Mouse (Mus musculus) adrenal gland, postnatal 14 days (tissue): Measurements from ENCODE around the gene Olfr1252. TPM values are rescaled to one million over a fixed set of nuclear protein-coding genes. Genes with fewer than 3 reads are reported as not detected.

ENCODE experiments used
- DNase-seq: peaks from one replicate; pipeline ENCODE4 v3.0.0; 2021; ENCODE audit warnings: mixed read lengths
- long read RNA-seq, 2 experiments: library from polyadenylated mRNA; stranded (forward); transcript quantifications; one replicate each; pipeline ENCODE4 v2.0.0; 2021
- total RNA-seq: library from RNA; stranded (reverse); gene quantifications from 2 replicates; pipeline ENCODE4 v1.2.3, GENCODE M21; 2021

The Olfr1252 gene
- total RNA-seq = not detected in 2 replicates
- long read RNA-seq, experiment 1 = 0 reads
- long read RNA-seq, experiment 2 = 0 reads

GRCm38 (mm10) chr2:89724912-89725311 lies at the start of gene Olfr1252:
Olfr1252 (minus strand) TSS chr2:89725012.
- DNase-seq = no peak

- DNase-seq = no peak
Observed at GRCm38 (mm10) chr2:89756990-89757389, 32.2 kb upstream of the Olfr1252 start, which contains the start of gene Olfr1253. Olfr1253 (minus strand) TSS chr2:89757090.

- DNase-seq = no peak
Observed at GRCm38 (mm10) chr2:89691980-89692379, 32.8 kb downstream of the Olfr1252 start.

GRCm38 (mm10) chr2:89671836-89672235 lies 53.0 kb downstream of the Olfr1252 start, which contains the start of gene Olfr1251:
Olfr1251 (minus strand) TSS chr2:89671936.
- DNase-seq = no peak

Other genes starting within 250 kb of the Olfr1252 start
- not detected in 2 replicates for gene Olfr1241, start 237.9 kb downstream of the Olfr1252 start, total RNA-seq
- gene Olfr1242, start 226.7 kb downstream of the Olfr1252 start, total RNA-seq = not detected in 2 replicates
- not detected in 2 replicates for gene Olfr1243, start 193.5 kb downstream of the Olfr1252 start, total RNA-seq
- gene Olfr1245, start 146.6 kb downstream of the Olfr1252 start, total RNA-seq = not detected in 2 replicates
- gene Olfr1246, start 131.9 kb downstream of the Olfr1252 start, total RNA-seq = not detected in 2 replicates
- gene Olfr1247, start 110.9 kb downstream of the Olfr1252 start, total RNA-seq = not detected in 2 replicates
- gene Olfr1248, start 106.8 kb downstream of the Olfr1252 start, total RNA-seq = not detected in 2 replicates
- not detected in 2 replicates for gene Olfr1249, start 90.0 kb downstream of the Olfr1252 start, total RNA-seq
- not detected in 2 replicates for gene Olfr1250, start 63.5 kb downstream of the Olfr1252 start, total RNA-seq
- gene Olfr1251, start 53.1 kb downstream of the Olfr1252 start, total RNA-seq = not detected in 2 replicates
- gene Olfr1253, start 32.1 kb upstream of the Olfr1252 start, total RNA-seq = not detected in 2 replicates
- not detected in 2 replicates for gene Olfr1254, start 68.6 kb upstream of the Olfr1252 start, total RNA-seq
- gene Olfr1255, start 87.0 kb upstream of the Olfr1252 start, total RNA-seq = not detected in 2 replicates
- gene Olfr1256, start 116.5 kb upstream of the Olfr1252 start, total RNA-seq = not detected in 2 replicates
- not detected in 2 replicates for gene Olfr48, start 123.2 kb upstream of the Olfr1252 start, total RNA-seq
- not detected in 2 replicates for gene Olfr1257, start 153.4 kb upstream of the Olfr1252 start, total RNA-seq
- gene Olfr1258, start 202.3 kb upstream of the Olfr1252 start, total RNA-seq = not detected in 2 replicates
- gene Olfr1259, start 223.7 kb upstream of the Olfr1252 start, total RNA-seq = not detected in 2 replicates
- not detected in 2 replicates for gene Olfr1260, start 249.3 kb upstream of the Olfr1252 start, total RNA-seq